Mouse (Mus musculus) cortical plate, adult 2 months (tissue): ENCODE measurements at regions not wholly inside any gene's neighbourhood (a gene's known extent, or its start where the extent isn't known, plus 50 kb on each side); places are given as distances from the start of the nearest gene placed in this dataset.

Experiments used
- CTCF ChIP-seq: fragments of 200-500 bp; IDR thresholded peaks from 2 replicates; pipeline ENCODE4 v1.5.1; 2011; ENCODE audit warnings: mild to moderate bottlenecking, control low read depth, low read length; ENCODE audit not compliant: insufficient read depth; ENCODE audit errors: extremely low read depth
- POLR2A ChIP-seq: fragments of 200-500 bp; IDR thresholded peaks from 2 replicates; pipeline ENCODE4 v1.6.1; 2011; ENCODE audit warnings: mild to moderate bottlenecking, low read length, control low read depth; ENCODE audit not compliant: insufficient read depth; ENCODE audit errors: extremely low read depth

GRCm38 (mm10) chr6:37728621-37729020 lies 142.0 kb upstream of the Trim24 start:
- TF ChIP-seq CTCF (no peak), POLR2A (no peak)
